Mouse (Mus musculus) stomach, postnatal 0 days (tissue): ENCODE data around the gene Tex36.

Source experiments
- CTCF ChIP-seq: IDR thresholded peaks from 2 replicates; pipeline ENCODE4 v1.5.1; 2016; ENCODE audit warnings: antibody characterized with exemption, low read depth, mild to moderate bottlenecking, moderate library complexity
- EP300 ChIP-seq: optimal IDR thresholded peaks from 2 replicates; pipeline ENCODE3; 2016; ENCODE audit warnings: antibody characterized with exemption

GRCm38 (mm10) chr7:133602058-133602457 lies at the start of gene Tex36:
- TF ChIP-seq CTCF (no peak), EP300 (no peak)
